8 mouse cellular contexts compared by ENCODE assay signal in genomic region chr4:48047766-48048371, GRCm38 (mm10). TPM values are rescaled to one million over a fixed set of nuclear protein-coding genes. Genes with fewer than 3 reads are reported as not detected.
DNase-seq lines count a peak whose midpoint lies in the region.

No protein-coding gene starts in this region.

- H3K4me1 ChIP-seq in heart, embryonic 10.5 days: peaks cover 50% of the 10 kb centered on the region

- peak; percentile 34 for DNase-seq in urinary bladder, postnatal 14 days (ENCODE audit: low spot score)
- DNase-seq in urinary bladder, postnatal 36 days (ENCODE audit: low spot score in 2 of 2): no peak
- DNase-seq in cerebellum, postnatal 10 days: peak; percentile 52 to 57
- no peak for DNase-seq in heart, embryonic 10.5 days (ENCODE audit: low spot score)
- peak; percentile 38 to 52 for DNase-seq in kidney, postnatal 4 days
- peak; percentile 30 to 39 for DNase-seq in lung, postnatal 4 days
- DNase-seq in spleen, postnatal 4 days (ENCODE audit: low spot score in 2 of 2): peak; percentile 28 to 69
- DNase-seq in c-Kit-positive CD71-positive TER-119-positive erythroid progenitor cells, embryonic 14.5 days (ENCODE audit: low spot score): no peak

- H3K27ac ChIP-seq in heart, embryonic 10.5 days: no peak overlapping the region

- under 1% methylated on average over 30 of the region's 30 CpGs for WGBS in heart, embryonic 10.5 days

- no peaks in the 10 kb centered on the region for H3K9me3 ChIP-seq in heart, embryonic 10.5 days

- peaks cover 62% of the 10 kb centered on the region for H3K27me3 ChIP-seq in heart, embryonic 10.5 days (ENCODE audit: insufficient read depth, poor library complexity, severe bottlenecking)

- H3K4me3 ChIP-seq in heart, embryonic 10.5 days: peak overlapping the region; percentile 85

- H3K36me3 ChIP-seq in heart, embryonic 10.5 days: no peaks in the 10 kb centered on the region

RNA-seq across cellular contexts. Expression of gene Nr4a3, which starts 2.9 kb away (rescaled TPM):
- 0.09 and 0.12 TPM in 2 replicates for polyA plus RNA-seq in heart, embryonic 10.5 days (2016; fragmentation: Nextera tagmentation; extraction: Ambion mirVana)

Comparison
In these comparisons a context has a peak if more than half of its experiments do, and no peak if none do; other contexts are left out.
1. DNase-seq: peak in urinary bladder, postnatal 14 days (single experiment), cerebellum, postnatal 10 days (2 of 2), kidney, postnatal 4 days (2 of 2), lung, postnatal 4 days (2 of 2) and spleen, postnatal 4 days (2 of 2); none in urinary bladder, postnatal 36 days (0 of 2), heart, embryonic 10.5 days (single experiment) and c-Kit-positive CD71-positive TER-119-positive erythroid progenitor cells, embryonic 14.5 days (single experiment).